Mouse (Mus musculus) yolk sac, embryonic 10.5 days (tissue): ENCODE results near the gene Zfp42.
"Not testable (repeated sequence)": the region's sequence is repeated elsewhere in the genome, so short reads cannot be mapped to it uniquely, and the experiment has no call there.

Source experiments
- DNase-seq: peaks from one replicate; pipeline ENCODE4 v3.0.0-alpha.2; 2017; ENCODE audit warnings: low spot score

Zfp42 gene

DNA sequence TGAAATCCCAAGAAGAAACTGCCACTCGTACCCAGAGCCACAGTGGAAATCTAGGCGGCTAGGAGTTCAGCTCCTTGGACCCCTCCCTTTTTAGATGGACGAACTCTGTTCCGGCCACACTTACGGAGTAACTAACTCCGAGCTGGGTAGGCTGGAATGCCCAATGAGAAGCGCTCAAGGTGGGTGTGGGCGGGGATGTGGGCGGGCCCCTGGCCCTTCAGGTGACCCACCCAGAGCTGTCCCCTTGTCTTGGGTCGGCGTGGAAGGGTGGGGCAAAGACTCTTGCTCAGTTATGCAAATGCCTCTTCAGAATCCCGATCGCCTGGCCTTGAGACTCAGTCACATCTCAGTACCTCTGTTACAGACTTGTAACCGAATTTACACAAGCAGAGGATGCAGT is at the start of gene Zfp42:
Gene Zfp42 (minus strand): TSS at position 85 of the 400 bp plus-strand sequence.
- peak; percentile 66 for DNase-seq

- no peak for DNase-seq
Observed at GRCm38 (mm10) chr8:43356069-43356770, 49.4 kb upstream of the Zfp42 start.

GRCm38 (mm10) chr8:43352241-43352640 is 45.5 kb upstream of the Zfp42 start:
- not testable (repeated sequence) for DNase-seq

DNA sequence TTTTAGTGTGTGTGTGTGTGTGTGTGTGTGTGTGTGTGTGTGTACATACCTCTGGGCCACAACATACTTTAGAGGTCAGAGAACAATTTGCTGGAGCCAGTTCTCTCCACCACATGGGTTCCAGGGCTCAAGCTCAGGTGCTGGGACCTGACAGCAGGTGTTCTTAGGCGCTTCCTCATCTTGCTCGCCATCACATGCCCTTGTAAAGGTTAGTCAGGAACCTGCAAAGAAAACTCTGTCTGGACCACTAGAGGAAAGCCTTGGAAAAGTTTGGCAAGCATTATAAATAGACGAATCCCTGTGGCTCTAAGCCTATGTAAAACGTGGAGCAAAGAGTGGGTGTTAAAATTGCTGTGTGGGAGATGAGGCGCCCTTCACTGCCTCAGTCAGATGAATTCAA is 31.8 kb upstream of the Zfp42 start:
- DNase-seq = no peak

DNA sequence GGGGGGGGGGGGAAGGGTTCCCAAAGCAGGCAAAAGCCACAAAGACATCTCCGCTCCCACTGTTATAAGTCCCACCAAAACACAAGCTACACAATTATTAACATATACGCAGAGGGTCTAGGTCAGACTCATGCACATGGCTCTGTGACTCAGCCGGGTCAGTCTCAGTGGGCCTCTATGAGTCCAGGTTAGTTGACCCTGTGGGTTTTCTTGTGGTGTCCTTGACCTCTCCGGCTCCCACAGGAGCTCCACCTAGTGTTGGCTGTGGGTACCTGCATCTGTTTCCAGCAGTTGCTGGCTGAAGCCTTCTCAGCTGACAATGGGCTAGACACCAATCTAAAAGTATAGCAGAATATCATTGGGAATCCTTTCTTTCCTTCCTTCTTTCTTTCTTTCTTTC is 26.7 kb upstream of the Zfp42 start:
- peak; percentile 18 for DNase-seq

DNA sequence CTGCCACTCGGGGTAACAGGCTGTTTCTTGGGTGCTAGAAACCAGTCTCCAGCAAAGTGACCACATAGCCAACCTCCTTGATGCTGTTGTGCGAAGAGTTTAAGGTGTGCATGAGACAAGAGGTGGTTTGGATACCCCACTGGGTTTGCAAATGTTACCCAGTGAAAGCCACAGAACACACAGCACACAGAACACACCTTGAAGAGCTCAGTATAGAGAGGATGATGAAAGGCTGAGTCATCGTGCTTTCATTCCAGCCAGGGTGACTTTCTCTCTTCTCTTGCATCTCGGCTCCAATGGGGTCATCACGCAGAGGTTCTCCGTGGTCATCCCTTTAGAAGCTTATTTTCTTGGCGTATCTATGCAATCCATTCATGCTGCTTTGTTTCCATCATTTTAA is 24.9 kb upstream of the Zfp42 start:
- no peak for DNase-seq

- DNase-seq = no peak
Observed at GRCm38 (mm10) chr8:43329913-43330705, 23.3 kb upstream of the Zfp42 start.

- DNase-seq = no peak
Observed at GRCm38 (mm10) chr8:43328666-43329065, 21.9 kb upstream of the Zfp42 start.

DNA sequence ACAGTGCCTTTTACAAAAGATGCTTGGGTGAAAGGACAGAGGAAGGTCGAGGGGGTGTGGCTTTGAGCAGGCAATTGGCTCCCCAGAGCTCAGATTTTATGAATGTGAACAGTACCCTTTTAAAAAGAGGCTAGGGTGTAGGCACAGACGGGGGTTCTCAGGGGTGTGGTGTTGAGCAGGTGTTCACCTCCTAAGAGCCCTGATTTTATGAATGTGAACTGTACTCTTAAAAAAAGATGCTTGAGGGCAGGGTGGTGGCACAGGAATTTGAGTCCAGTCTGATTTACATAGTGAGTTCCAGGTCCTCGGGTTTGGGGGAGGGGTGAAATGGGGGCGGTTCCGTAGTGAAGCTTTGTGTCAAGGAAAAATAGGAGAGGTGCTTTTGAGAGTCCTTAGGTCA is 14.0 kb upstream of the Zfp42 start:
- no peak for DNase-seq

DNA sequence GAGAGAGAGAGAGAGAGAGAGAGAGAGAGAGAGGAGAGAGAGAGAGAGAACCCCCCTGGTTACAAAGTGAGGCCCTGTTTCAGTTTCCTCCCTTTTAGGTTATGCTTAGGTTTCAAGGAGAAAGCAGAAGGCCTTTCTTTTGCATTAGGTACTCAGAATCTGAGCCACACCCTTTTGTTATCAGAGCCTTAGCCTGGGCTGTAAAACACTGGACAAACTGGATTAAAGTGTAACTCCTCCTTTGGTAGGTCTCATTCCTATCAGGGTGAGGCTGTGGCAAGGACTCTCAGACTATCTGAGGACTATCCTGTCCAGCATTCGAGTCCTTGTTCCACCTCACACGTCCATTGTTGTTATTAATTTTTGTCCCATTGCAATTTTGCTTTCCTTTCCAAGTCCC is 1.4 kb upstream of the Zfp42 start:
- DNase-seq = peak; percentile 17

GRCm38 (mm10) chr8:43305676-43306075 is 1.1 kb downstream of the Zfp42 start:
- DNase-seq = peak; percentile 6

- DNase-seq = no peak
Observed at GRCm38 (mm10) chr8:43299796-43300195, 7.0 kb downstream of the Zfp42 start.

GRCm38 (mm10) chr8:43295826-43296225 is 11.0 kb downstream of the Zfp42 start:
- DNase-seq = no peak

DNA sequence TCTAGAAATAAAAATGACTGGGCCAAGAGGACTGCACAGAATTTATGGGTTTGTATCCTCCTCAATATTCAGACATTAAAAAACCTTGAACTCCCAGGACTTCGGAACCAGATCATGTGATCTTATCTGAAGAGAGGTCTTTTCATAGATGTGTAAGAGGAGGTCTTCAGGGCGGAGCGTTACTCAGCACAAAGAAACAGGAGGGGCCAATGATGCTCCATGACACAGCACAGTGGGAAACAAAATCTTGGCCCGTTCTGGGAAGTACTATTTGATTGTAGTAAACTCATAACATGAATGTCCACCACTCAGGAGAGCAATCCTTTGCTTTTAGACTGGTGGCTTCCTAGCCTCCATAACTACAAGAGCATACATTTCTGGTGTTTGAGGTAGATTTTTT is 12.6 kb downstream of the Zfp42 start:
- DNase-seq = no peak

GRCm38 (mm10) chr8:43290424-43291111 is 16.2 kb downstream of the Zfp42 start:
- no peak for DNase-seq

- no peak for DNase-seq
Observed at GRCm38 (mm10) chr8:43289781-43290180, 17.0 kb downstream of the Zfp42 start.

- DNase-seq = no peak
Observed at GRCm38 (mm10) chr8:43288840-43289239, 17.9 kb downstream of the Zfp42 start.

GRCm38 (mm10) chr8:43287456-43287855 is 19.3 kb downstream of the Zfp42 start:
- DNase-seq = no peak

DNA sequence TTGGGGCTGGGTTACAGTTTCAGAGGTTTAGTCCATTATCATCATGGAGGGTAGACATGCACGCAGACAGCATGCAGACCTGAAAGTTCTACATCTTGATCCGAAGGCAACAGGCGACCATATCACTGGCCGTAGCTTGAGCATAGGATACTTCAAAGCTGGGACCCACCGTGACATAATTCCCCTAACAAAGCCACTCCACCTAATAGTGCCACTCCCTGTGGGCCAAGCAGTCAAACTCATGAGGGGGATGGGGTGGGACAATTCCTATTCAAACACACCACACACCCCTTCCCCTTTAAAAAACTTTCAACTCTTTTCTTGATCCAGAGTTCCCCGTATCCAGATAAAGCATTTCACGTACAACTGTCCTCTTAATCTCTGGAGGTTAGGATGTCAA is 23.5 kb downstream of the Zfp42 start:
- DNase-seq = no peak

GRCm38 (mm10) chr8:43278397-43278796 is 28.4 kb downstream of the Zfp42 start:
- no peak for DNase-seq

DNA sequence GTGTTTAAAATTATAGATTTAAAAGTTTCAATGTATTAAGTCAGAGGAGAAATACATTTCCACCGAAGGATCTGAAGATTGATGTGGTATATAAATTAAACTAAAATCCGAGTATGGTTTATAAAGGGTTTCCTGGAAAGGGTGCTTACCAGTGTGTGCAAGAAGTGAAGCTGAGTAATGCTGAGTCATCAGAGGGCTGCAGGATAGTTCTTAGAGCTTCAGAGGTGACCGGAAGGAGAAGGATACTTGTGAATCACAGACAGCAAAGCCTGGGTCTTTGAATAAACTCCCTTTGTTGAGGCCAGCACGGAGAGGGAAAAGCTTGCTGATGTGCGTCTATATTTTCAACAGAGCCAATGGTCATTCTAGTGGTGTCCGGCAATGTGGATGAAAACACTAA is 45.8 kb downstream of the Zfp42 start:
- DNase-seq = no peak

DNA sequence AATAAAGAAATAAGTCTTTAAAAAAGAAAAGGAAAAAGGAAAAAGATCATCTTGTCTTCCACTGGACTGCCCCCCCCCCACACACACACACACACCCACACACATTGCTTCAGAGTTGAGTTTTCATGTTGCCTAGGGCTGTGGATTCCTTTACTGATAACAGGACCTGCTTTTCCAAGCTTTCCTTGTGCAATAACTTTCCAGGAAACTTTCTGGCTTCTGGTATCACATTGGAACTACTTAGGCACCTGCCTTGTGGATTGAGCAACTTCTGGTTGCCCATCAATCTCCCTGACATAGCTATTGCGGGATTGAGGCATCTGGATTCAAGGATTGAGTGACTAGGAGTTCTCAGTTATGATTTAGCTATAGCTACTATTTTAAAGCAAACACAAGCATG is 48.9 kb downstream of the Zfp42 start:
- peak; percentile 7 for DNase-seq

GRCm38 (mm10) chr8:43255695-43256094 is 51.1 kb downstream of the Zfp42 start:
- no peak for DNase-seq
